ENCODE assay signal across 16 mouse cellular contexts in genomic region chr8:104232919-104233318, GRCm38 (mm10). TPM values are rescaled to one million over a fixed set of nuclear protein-coding genes. Genes with fewer than 3 reads are reported as not detected.
DNase-seq lines count a peak whose midpoint lies in the region; ATAC-seq lines count a peak whose summit lies in the region.
"Had no signal": no experiment of that assay in that cellular context is flagged by ENCODE, and none has a peak within 500 bp of the region (broad histone marks: within the 10 kb centered on the region; RNA-seq: fewer than 3 reads in every experiment).

No protein-coding gene starts in this region.

- DNase-seq in lung, adult 18-20 months, result peak; percentile 26 to 29
- no peak for DNase-seq in lung, postnatal 14 days
- peak; percentile 70 for DNase-seq in A20 (ENCODE audit: low read depth, low spot score)
- no peak for DNase-seq in kidney, postnatal 36 days
- no peak for DNase-seq in left cerebral cortex, adult 18-20 months (ENCODE audit: low spot score in 2 of 2)
- DNase-seq in left cerebral cortex, postnatal 10 days (ENCODE audit: extremely low spot score in 1 of 2, low spot score in 2 of 2), result no peak
- DNase-seq: adrenal gland, adult 8-10 months; cerebellum, adult 9-11 months; gastrocnemius, postnatal 25 days; heart, postnatal 10 days; kidney, adult 2 months; kidney, postnatal 25 days had no signal

- intact Hi-C loops in left cerebral cortex, postnatal 10 days (cut with DNase I), result no loop called here

- ATAC-seq in granulocyte monocyte progenitor cell, adult 5-6 weeks (replicated peaks; ENCODE audit: poor library complexity, severe bottlenecking), result peak; percentile 95
- ATAC-seq in megakaryocyte progenitor cell, adult 5-6 weeks (replicated peaks; ENCODE audit: poor library complexity), result peak; percentile 86
- ATAC-seq: forebrain, embryonic 15.5 days; inflammation-experienced regulatory T-cells, adult 6 months had no signal

RNA-seq across cellular contexts. Expression of gene Tk2, which starts 15.4 kb away (rescaled TPM):
- total RNA-seq in granulocyte monocyte progenitor cell, adult 5-6 weeks (2014; fragmentation: Nextera tagmentation), result 11.2 and 15.4 TPM in 2 replicates
- total RNA-seq in granulocyte monocyte progenitor cell, adult 5-6 weeks (2017), result 11.7 and 12.6 TPM in 2 replicates
- total RNA-seq in megakaryocyte progenitor cell, adult 5-6 weeks (2015), result 16.5 and 16.9 TPM in 2 replicates
- 11.7 and 11.9 TPM in 2 replicates for total RNA-seq in megakaryocyte progenitor cell, adult 5-6 weeks (2017)
- 10 to 100 TPM; 39.3 to 41.4 TPM for total RNA-seq in left cerebral cortex, adult 18-20 months (2021)
- 10 to 100 TPM; 40.6 to 41.1 TPM for total RNA-seq in left cerebral cortex, postnatal 10 days (2021)

RNA-seq across cellular contexts. Expression of gene Cklf, which starts 17.7 kb away (rescaled TPM):
- total RNA-seq in granulocyte monocyte progenitor cell, adult 5-6 weeks (2014; fragmentation: Nextera tagmentation), result 45.2 and 50.6 TPM in 2 replicates
- total RNA-seq in granulocyte monocyte progenitor cell, adult 5-6 weeks (2017), result 13.5 and 17.9 TPM in 2 replicates
- 54.0 and 54.9 TPM in 2 replicates for total RNA-seq in megakaryocyte progenitor cell, adult 5-6 weeks (2015)
- total RNA-seq in megakaryocyte progenitor cell, adult 5-6 weeks (2017), result 14.7 and 21.2 TPM in 2 replicates
- 1 to 10 TPM; 5.7 to 8.5 TPM for total RNA-seq in left cerebral cortex, adult 18-20 months (2021)
- total RNA-seq in left cerebral cortex, postnatal 10 days (2021), result 10 to 100 TPM; 12.5 to 13.0 TPM

Comparison
In these comparisons a context has a peak if more than half of its experiments do, and no peak if none do; other contexts are left out.
1. DNase-seq: peak in lung, adult 18-20 months (2 of 2) and A20 (single experiment); none in lung, postnatal 14 days (single experiment), kidney, postnatal 36 days (0 of 2), left cerebral cortex, adult 18-20 months (0 of 2) and left cerebral cortex, postnatal 10 days (0 of 2).